Mouse (Mus musculus) ovary, postnatal 10 days (tissue): ENCODE measurements around the gene Slc2a1.

Experiments used
- DNase-seq: peaks from one replicate; pipeline ENCODE4 v3.0.0; 2022; ENCODE audit warnings: low spot score

The Slc2a1 gene

DNA sequence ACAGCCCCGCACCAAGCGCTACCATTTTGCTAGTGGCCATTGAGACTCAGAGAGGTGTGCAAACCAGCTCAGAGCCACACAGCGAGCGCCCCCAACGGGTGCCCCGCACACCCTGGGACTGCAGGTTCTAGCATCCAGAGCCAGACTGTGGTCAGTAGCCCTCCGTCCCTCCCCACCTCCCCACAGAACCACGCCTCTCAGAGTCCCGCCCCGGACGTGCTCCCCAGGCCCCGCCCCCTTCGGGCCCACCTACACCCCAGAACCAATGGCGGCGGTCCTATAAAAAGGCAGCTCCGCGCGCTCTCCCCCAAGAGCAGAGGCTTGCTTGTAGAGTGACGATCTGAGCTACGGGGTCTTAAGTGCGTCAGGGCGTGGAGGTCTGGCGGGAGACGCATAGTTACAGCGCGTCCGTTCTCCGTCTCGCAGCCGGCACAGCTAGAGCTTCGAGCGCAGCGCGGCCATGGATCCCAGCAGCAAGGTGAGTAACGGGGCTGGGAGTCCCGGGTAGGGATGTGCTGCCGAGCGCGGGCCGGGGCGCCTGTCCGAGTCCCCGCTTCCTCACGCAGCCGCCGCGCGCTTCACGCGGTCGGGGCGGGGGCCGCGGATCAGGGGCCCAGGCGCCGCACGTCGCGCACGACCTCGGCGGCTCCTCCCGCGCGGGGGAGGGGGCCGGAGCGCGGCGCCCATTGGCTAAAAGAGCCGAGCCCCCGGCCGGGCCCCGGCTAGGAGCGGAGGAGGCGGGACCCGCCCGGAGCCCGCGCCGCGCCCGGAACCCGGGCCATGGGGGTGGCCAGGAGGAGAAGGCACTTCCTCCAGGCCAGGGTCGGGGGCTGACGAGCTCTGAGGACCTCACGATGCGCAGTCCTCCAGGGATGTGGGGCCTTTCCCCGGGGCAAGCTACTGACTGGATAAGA, at the start of gene Slc2a1:
Gene Slc2a1 (plus strand): TSS at position 217 of the 914 bp plus-strand sequence.
- DNase-seq: peak; percentile 69

DNA sequence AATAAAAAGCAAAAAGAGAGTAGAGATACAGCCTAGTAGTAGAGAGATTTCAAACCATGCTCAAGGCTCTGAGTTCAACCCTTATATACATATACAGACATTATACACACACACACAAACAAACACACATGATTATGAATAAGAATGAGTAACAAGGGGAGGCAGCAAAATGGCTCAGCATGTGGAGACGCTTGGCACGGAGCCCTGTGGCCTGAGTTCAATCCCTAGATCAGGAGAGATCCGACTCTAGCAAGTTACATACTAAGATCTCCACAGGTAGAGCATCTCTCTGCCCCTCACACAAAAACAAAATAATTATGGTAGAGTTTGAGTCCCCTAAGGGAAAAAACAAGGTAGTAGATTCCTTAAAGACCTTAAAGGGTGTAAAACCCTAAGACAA, 41.7 kb upstream of the Slc2a1 start:
- no peak for DNase-seq

DNA sequence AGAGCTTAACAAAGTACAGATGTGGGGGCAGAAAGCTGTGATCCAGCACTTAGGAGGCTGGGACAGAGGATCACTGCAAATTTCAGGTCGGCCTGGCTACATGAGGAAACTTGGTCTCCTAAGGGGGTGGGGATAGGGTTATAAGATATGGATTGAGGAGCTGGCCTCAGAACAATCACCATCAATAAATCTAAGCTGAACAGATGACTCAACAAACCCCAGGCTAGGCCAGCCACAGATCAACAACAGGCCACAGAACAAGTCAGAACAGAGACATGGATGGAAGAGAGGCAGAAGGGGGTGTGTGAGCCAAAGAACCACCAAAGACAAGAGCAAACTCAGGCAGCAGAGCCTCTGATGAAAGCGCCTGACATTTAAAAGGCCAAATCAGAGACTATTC, 41.3 kb upstream of the Slc2a1 start:
- no peak for DNase-seq

DNA sequence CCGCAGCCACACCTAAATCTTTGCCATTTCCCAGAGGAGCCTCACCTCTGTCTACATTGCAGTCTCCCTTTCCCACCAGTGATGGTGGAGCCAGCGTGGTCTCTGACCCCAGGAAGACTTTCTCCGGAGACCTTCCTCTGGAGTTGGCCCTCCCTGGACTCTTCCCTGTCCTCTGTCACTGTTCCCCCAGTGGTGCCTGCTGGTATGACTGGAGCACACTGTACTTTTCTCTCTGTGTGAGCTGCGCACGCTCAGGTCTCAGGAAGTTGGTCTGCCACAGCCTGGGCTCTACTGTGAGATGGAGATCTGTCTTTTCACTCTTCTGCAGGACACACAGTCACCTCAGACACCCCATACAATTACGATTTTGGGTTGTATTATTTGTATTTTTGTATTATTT, 39.6 kb upstream of the Slc2a1 start:
- DNase-seq: no peak

DNA sequence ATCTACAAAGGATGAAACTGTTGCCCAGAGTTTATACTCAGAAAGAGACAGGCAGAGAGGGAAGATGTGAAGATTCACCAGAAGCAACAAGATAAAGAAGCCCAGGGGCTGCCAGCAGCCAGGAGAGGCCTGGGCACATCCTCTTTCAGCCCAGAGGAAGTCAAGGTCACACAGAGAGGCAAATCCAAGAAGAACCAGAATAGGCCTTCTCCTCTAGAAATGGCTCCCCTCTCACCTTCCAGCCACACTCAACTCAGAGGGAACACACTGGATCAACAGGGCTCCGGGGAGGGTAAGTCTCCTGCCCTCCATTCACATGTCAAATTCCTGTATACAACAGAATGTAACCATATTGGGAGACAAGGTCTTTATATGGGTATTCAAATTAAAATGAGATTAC, 38.3 kb upstream of the Slc2a1 start:
- no peak for DNase-seq

DNA sequence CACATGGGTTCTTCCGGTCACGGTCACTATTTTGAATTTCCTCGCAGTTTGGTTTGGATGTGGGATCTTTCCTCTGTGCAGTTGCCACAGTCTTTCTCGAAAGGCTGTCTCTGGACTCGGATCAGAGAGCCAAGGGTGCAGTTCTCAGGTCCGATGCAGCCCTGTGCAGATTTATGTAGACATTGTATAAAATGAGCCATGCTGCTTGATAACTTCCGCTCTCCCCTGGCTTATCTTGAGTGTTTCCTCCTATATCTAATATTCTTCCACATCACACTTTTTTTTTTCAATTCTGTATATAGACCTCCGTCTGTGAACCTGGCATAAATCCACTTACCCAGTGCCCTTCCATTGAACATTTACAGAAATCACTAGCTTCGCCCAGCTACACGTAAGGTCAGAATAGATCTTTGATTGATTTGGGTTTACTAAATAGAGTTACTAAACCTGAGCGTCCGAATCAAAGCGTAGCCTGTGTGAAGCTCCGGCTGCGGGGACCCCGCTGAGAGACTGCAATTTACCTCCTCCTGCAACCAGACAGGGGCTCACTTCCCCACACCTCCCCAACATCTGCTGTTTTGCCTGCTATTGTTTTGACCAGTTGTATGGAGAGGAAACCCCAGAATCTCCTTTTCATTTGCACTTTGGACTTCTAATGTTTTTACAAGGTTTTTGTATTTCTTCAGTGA, 37.4 kb upstream of the Slc2a1 start:
- DNase-seq: no peak

DNA sequence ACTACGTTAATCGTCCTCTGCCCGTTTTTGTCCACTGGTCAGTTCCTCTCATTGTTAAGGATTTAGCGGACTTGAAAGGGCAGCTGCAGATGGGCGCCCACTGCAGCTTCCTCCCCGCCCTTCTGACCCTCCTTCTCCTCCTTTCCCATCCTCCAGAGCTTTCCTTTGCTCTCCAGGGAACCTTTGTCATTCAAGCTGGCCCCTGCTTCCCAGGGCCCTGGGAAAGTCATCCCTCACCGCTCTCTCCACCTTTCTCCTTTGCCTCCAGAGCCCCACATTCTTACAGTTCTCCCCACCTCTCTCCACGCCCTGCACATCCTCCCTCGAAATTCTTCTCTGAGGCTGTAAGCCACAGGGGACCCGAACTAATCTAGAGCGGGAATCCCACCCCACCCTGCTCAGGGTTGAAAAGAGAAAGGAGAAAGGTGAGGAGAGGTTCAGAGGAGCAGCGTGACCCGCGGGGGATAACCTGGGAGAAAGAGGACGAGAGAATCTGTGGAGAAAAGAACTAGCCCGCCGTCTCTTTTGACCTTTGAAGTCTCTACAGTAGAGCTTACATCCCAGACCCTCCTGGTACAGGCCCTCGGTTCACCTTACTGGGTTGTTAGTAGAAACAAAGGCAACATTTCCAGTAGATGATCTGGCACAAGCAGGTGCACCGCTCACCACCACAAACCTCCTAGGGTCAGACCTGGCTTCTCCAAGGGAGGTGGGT, 36.7 kb upstream of the Slc2a1 start:
- DNase-seq: no peak

DNA sequence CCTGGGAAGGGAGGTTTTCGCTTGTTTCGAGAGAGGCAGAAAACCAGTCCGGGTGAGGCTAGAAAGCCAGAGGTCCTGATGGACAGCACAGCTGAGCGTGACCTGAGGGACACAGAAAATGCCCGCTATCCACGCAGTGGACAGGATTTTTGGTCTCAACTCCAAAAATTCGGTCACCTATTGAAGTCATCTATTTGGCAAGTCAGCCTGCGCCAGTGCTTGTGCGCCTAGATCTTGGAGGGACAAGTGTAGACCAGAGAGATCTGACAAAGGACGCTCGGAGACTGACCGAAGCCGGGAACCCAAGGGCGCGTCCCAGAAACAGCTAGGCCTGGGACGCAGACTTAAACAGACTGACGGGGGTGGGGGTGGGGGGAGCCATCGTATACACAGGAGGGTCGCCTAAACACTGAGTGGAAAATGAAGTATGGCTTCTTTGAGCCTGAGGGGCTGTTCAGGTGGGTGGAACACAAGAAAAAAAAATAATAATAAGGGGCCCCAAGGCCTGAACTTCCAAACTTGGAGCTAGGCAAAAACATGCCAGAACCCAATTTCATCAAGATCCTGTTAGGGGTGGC, 36.1 kb upstream of the Slc2a1 start:
- DNase-seq: no peak

DNA sequence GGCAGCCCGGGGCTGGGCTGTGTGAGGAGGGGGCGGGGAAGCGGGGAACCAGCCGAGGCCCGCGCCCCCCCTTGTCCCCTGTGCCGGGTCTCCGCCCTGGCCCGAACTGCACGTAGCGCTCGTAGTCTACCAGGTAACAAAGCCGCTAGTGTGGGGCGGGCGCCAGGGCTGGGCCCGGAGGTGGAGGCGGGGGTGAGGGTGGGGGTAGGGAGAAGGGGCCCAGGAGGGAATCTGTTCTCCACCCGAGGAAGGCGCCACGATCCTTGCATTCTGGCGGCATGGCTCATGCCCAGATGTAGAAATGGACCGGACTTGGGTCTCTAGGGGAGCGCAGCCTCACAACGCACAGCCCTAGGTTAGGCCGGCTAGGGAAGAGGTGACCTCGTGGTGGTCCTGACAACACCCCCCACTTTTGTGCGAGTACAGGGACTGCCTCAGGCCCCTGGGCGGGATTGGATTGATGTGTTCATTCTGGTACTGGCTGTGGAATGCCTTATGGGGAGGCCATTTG, 35.5 kb upstream of the Slc2a1 start:
- no peak for DNase-seq

DNA sequence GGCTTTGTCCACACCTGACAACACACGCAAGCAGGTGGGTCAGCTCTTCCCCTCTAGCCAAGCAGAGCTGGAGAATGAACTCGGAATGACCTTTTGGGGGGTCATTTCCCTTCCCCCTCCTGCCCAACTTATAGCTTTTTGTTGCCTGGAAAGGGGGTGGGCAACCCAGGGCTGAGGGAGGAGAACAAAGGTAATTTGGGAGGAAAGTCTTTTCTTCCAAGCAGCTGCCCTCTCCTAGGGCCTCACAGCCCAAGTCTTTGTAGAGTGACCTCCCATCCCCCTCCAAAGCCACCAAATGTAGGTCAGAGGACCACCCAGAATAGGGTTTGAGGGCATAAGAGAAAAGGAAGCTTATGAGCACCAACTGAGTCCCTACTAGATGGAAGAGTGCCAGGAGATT, 34.9 kb upstream of the Slc2a1 start:
- no peak for DNase-seq

DNA sequence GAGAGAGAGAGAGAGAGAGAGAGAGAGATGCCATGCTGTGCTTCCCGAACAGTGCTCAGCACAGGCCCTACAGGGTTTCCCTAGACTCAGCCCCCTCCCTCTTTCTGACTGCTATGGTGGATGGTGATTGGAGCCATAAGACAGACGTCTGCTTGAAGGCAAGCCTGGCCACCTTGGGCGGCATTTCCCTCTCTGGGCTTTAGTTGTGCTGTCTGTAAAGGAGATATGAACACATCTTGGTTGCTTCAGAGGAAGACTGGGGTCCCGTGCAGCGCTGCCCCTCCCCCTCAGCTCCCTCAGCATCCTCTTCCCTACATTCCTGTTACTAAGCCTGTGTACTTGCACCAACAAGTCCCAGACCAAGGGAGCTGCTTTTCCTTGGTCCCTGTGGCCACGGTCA, 33.9 kb upstream of the Slc2a1 start:
- no peak for DNase-seq

DNA sequence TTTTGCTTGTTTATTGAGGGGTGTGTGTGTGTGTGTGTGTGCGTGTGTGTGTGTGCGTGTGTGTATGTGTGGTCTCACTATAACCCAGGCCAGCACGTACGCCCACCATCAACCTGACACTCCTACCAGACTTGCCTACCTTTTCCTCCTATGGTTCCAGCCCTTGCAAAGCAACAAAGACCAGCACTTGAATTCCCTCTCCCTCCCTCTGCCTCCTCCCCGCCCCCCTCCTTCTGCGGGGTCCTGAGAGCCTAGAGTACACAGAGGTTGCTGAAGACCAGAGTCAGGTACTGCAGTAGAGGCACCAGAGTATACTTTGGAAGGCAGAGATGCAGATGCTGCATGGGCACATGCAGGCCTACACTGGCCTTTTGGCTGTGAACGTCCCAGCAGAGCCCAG, 33.2 kb upstream of the Slc2a1 start:
- no peak for DNase-seq

DNA sequence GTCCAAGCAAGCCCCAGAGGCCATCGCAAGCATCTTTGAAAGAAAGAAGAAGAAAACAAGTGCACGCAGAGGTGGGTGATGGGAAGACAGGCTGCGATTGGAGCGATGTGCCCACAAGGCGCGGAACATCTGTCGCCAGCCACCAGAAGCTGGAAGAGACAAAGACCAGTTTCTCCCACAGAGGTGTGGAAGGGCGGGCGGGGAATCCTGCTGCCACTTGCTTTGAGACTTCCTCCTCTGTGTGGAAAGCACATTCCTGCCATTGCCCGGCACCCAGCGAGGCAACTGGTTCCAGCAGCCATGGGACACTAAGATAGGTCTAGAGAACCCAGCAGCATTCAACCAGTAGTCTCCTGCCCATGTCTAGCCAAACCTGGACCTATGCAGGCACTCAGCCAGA, 32.2 kb upstream of the Slc2a1 start:
- DNase-seq: no peak

DNA sequence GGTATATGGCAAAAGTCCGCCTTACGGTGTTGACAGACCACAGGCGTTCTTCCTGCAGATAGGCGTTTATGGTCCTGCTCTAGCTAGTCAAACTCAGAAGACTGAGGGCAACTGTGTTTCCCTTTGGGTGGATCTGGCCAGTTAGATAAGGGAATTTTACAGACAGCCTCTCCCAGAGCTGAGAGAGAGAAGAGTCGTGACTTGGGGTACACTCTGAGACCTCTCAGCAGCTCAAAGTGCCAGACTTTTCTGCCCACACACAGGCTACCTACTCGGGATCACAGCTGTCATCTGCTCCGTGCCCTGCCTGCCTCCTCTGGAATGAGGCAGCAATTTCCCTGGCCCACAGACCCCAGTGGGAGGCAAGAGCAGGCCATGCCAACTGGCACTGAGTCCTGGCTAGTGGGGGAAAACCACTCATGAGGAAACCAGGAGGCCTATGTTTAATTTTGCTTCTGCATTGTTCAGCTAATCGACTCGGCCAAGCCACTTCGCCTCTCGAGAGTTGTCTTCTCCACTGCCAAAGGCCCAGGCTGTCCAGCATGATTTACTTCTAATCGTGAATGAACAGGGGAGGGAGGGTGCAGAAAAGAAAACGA, 31.3 kb upstream of the Slc2a1 start:
- DNase-seq: peak; percentile 10

DNA sequence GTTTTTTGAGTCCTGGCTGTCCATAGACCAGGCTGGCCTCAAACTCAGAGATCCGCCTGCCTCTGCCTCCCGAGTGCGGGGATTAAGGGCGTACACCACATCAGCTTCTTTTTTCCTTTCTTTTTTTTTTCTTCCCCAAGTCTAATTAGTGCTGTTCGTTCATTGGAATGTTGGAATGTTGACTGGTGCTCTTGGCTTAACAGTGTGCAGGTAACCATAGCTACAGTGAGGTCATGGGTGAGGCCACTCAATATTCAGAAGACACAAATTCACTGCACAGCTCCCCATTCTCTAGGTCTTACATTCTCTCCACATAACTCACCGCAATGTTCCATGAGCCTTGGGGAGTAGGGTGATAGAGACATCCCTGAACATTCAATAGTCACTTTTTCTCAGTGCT, 28.6 kb upstream of the Slc2a1 start:
- no peak for DNase-seq

DNA sequence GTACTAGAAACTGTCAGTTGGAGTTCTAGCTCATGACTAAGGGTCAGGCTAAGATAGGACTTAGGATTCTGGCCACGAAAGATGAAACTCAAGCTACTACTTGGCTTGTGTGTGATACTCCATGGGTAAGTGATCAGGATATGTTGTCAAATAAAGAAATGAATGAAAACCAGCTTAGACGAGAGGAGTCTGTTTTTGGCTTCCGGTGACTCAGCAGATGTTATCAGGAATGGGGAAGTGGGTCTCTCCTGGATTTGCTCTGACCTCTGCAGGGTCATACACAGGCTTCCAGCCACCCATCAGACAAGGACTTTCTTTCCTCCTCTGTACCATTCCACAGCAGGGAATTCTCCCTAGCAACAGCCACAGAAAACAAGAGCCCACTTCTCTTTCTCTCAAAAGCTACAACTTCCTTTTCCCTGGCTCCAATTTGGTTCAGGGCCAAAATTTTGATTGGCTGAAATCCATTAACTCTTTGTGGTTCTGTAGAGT, 25.7 kb upstream of the Slc2a1 start:
- no peak for DNase-seq

DNA sequence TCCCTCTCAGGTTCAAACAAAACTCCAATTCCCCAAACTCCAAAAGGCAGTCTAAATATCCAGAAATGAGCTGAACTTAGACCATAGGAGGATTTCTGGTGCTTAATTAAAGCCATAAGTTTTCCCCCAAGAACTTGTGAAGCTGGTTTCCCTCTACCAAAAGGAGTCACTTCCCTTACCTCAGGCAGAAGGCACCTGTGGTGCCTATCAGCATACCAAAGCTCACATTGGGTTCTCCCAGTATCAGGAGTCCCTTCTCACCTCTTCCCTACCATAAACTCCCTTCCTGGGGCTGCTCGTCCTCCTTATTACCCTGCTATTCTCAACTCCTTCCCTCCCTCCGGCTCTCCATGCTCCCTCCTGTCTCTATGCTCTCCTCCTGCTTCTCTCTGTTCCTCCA, 20.1 kb upstream of the Slc2a1 start:
- no peak for DNase-seq

DNA sequence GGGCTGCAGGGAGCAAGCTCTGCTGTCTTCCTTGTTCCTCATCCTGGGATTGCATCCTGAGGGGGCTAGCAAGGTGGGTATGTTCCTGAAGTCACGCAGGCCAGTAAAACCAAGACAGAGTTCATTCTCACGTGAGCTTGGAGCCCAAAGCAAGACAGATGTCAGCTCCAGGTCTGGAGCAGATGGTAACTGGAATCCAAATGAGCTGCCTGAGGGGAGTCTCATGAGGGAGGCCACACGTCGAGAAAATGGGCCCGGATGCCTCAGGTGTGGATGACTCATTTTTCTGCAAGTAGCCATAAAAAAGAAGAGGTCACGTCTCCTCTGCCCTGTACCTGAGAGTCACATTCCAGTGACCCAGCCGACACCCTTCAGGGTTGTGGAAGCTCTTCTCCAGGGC, 14.6 kb upstream of the Slc2a1 start:
- no peak for DNase-seq

DNA sequence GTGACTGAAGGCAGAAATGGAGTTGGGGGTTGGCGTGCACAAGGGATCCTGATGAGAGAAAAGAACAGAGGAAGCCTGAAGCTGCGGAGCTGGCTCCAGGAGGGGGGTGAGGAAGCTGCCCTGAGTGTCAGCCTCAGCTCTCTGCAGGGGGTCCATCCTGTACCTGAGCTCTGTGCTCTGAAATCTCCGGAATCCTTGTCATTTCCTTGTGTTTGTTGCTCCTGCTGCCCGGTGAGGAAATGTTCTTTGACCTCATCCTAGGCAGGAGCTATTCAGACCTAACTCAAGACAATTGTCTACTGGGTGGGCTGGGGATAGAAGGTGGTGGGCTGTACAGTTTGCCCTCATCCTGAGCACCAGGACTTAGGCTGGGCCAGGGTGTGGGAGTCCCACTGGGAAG, 13.5 kb upstream of the Slc2a1 start:
- DNase-seq: no peak

DNA sequence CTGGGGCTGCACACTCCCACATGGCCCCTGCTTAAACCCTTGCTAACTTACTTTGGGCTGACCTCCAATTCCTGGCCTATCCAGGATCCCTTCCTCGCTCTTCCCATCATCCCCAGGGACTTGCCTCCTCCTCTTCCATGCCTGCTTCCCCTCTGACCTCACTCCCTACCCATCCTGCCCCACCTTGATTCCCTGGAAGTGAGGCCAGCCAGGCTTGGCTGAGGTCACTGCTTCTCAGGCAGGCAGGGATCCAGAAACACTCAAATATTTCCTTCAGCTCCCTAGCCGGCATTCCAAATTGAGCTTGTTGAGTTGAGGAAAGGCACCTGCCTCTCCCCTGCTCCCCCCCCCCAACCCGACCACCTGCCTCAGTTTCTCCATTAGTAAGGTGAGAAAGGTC, 12.1 kb upstream of the Slc2a1 start:
- no peak for DNase-seq

DNA sequence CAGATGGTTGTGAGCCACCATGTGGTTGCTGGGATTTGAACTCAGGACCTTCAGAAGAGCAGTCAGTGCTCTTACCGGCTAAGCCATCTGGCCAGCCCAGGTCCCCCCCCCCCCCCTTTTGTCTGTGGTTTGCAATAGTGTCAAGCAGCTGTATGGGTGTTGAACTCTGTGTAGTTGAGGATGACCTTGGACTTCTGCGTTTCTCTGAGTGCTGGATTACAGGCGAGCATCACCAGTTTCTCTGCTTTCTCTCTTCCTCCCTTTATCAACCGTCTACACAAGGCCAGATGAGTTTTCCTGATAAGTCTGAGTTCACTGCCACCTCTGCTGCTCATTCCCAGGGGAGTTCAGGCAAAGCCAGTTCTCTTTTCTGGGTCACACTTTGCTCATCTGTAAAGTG, 11.1 kb upstream of the Slc2a1 start:
- no peak for DNase-seq
